Mouse (Mus musculus) liver, embryonic 13.5 days (tissue): ENCODE measurements around the gene Vps13d. TPM values are rescaled to one million over a fixed set of nuclear protein-coding genes. Genes with fewer than 3 reads are reported as not detected.
A peak's percentile ranks its signal among the peaks of the same experiment; 100 is the strongest.

Experiments
- ATAC-seq: fragments of 200-750 bp; cut with Nextera tagmentation; 2 replicates; pipeline ENCODE4 v1.8.0; 2017; ENCODE audit warnings: low read depth, mild to moderate bottlenecking, moderate number of reproducible peaks, moderate library complexity
- DNase-seq: peaks from one replicate; pipeline ENCODE4 v3.0.0; 2022
- H3K27ac ChIP-seq: fragments of 300-500 bp; sonication (generic); 2 replicates; pipeline ENCODE4 v1.5.1; 2015; ENCODE audit warnings: moderate library complexity, mild to moderate bottlenecking, inconsistent platforms
- H3K27me3 ChIP-seq: fragments of 300-500 bp; sonication (generic); 2 replicates; pipeline ENCODE4 v1.6.1; 2015; ENCODE audit warnings: mild to moderate bottlenecking, inconsistent platforms
- H3K36me3 ChIP-seq: fragments of 300-500 bp; sonication (generic); 2 replicates; pipeline ENCODE4 v1.6.1; 2015; ENCODE audit warnings: mild to moderate bottlenecking, inconsistent platforms
- H3K4me1 ChIP-seq: fragments of 300-500 bp; sonication (generic); replicated peaks from 2 replicates; pipeline ENCODE4 v1.6.1; 2015; ENCODE audit warnings: inconsistent platforms
- H3K4me2 ChIP-seq: fragments of 300-500 bp; sonication (generic); 2 replicates; pipeline ENCODE4 v1.6.1; 2015; ENCODE audit warnings: inconsistent platforms, mild to moderate bottlenecking, moderate library complexity
- H3K4me3 ChIP-seq: fragments of 300-500 bp; sonication (generic); replicated peaks from 2 replicates; pipeline ENCODE4 v1.5.1; 2015; ENCODE audit warnings: mild to moderate bottlenecking, inconsistent platforms
- H3K9ac ChIP-seq: fragments of 300-500 bp; sonication (generic); 2 replicates; pipeline ENCODE4 v1.6.1; 2015; ENCODE audit warnings: mild to moderate bottlenecking, inconsistent platforms
- H3K9me3 ChIP-seq: fragments of 300-500 bp; sonication (generic); replicated peaks from 2 replicates; pipeline ENCODE4 v1.6.1; 2016; ENCODE audit warnings: inconsistent platforms
- WGBS: fragments of 180-500 bp; shearing (Covaris S2); methylation state at CpG from one replicate; pipeline ENCODE4 v1.1.7; 2015; ENCODE audit not compliant: insufficient replicate concordance; 5-methylcytosine and 5-hydroxymethylcytosine counted together
- polyA plus RNA-seq: library from polyadenylated mRNA; unstranded; fragments of >200 nt; fragmentation: Nextera tagmentation; extraction: Ambion mirVana; gene quantifications from 2 replicates; pipeline ENCODE4 v1.2.1, GENCODE M21; 2015

Vps13d gene
- polyA plus RNA-seq, 1 experiment from 2014 or later: 3.5 TPM

GRCm38 (mm10) chr4:145210564-145210963 is 15.8 kb upstream of the Vps13d start:
- H3K4me3 ChIP-seq: no peak overlapping the region
- no peak overlapping the region for H3K27ac ChIP-seq
- WGBS: 65% methylated on average over 5 of the region's 5 CpGs
- H3K9me3 ChIP-seq: no peaks in the 10 kb centered on the region
- no peak overlapping the region for H3K4me2 ChIP-seq
- no peaks in the 10 kb centered on the region for H3K27me3 ChIP-seq
- ATAC-seq: no peak
- H3K9ac ChIP-seq: no peak overlapping the region
- no peak for DNase-seq
- peaks cover 32% of the 10 kb centered on the region for H3K4me1 ChIP-seq
- H3K36me3 ChIP-seq: no peaks in the 10 kb centered on the region; the same call in 1 of the 2 replicates

DNA sequence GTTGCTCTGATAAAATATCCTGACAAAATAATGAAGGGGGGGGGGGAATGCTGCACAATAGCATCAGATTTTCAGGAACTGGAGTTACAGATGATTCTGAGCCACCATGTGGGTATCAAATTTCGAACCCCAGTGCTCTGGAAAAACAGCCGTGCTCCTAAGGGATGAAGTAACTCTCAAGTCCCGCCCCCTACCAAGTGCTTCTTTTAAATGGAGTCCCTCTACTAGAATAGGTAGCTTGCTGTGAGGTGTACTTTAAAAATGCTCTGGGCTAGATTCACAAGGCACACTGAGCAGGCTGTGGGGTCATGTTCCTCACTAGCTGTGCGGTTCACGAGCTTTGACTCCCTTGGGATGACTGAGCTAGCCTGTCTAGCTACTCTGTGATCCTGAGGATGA is 14.9 kb upstream of the Vps13d start:
- Histone ChIP-seq H3K27ac (no peak overlapping the region), H3K4me2 (no peak overlapping the region), H3K4me1 (peaks cover 34% of the 10 kb centered on the region), H3K9me3 (no peaks in the 10 kb centered on the region), H3K36me3 (no peaks in the 10 kb centered on the region), H3K4me3 (no peak overlapping the region), H3K27me3 (no peaks in the 10 kb centered on the region), H3K9ac (no peak overlapping the region)
- WGBS: 57% methylated on average over 5 of the region's 5 CpGs
- ATAC-seq (no peak), DNase-seq (no peak)

DNA sequence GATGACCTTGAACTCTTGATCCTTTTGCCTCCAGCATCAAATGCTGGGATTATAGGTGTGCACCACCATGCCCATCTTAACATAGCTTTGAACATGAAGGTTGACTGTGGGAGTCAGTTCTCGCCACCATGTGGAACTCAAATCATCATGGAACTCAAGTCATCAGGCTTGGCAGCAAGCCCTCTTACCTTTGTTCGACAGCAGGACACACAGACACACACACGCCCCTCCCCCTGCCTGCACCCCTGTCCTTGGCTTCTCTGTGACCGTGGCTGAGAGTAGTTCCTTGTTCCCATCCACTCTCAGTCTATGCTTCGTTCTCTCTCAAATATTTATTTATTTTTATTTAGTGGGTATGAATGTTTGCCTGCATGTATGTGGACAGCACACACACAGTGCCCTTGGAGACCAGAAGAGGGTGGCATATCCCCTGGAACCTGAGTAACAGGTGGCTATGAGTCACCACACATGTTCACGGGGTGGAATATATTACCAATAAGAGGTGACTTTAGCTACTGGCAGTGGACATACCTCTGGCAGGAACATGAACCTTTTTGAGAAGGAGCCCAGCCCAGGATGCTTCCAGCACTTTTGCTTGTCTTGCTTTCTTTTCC is 14.4 kb upstream of the Vps13d start:
- H3K27me3 ChIP-seq: no peaks in the 10 kb centered on the region
- WGBS: 39% methylated on average over 6 of the region's 6 CpGs
- H3K27ac ChIP-seq: no peak overlapping the region
- ATAC-seq (no peak), DNase-seq (no peak)
- H3K4me1 ChIP-seq: peaks cover 33% of the 10 kb centered on the region
- no peaks in the 10 kb centered on the region for H3K9me3 ChIP-seq
- no peak overlapping the region for H3K9ac ChIP-seq
- no peaks in the 10 kb centered on the region for H3K36me3 ChIP-seq
- no peak overlapping the region for H3K4me2 ChIP-seq
- H3K4me3 ChIP-seq: no peak overlapping the region

DNA sequence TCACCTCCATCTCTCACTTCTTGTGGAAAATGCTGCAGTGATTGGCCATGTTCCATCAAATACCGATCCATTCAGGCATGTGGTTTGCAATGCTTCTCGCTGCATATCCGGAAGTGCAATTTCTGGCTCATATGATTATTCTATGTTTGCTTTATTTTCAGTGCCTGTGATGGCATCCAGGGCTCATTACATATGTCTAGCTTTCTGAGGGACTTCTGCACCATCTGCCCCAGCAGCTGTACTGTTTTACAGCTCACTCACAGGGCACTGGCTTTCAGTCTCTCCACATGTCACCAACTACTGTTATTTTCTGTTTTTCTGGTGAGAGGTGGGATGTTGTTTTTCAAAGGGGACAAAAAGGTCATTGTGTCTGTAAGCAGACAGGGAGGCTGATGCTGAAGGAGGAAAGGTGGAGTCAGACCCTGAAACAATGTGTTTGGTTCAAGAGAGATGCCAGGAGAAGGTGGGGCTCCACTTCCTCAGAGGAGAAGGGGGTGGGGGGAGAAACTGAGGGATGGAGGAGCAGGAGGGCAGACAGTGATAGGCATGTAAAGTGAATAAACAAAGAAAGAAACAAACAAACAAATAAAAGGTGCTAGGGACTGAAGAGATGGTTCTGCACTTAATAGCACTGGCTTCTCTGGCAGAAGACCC is 13.0 kb upstream of the Vps13d start:
- WGBS: 85% methylated on average over 3 of the region's 3 CpGs
- Histone ChIP-seq H3K27ac (no peak overlapping the region), H3K9ac (no peak overlapping the region), H3K27me3 (no peaks in the 10 kb centered on the region), H3K4me2 (no peak overlapping the region), H3K4me1 (peaks cover 35% of the 10 kb centered on the region), H3K9me3 (no peaks in the 10 kb centered on the region), H3K4me3 (no peak overlapping the region), H3K36me3 (no peaks in the 10 kb centered on the region)
- ATAC-seq (no peak), DNase-seq (no peak)

DNA sequence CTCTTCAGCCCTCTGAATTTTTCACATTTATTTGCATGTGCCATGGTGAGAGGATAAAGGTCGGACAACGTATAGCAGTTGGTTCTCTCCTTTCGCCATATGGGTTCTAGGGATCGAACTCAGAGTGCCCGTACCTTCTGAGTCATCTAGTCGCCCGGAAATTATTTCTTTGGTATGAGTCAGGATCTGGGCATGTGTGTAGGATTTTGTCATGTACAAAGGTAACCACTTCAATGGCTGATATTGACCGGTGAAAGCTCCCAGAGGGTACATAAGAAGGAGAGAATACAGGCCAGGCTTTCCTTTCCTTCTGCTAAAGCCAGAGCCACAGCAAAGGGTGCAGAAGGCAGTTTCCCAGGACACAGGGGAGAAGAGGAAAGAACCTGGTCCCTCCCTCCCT is 10.0 kb upstream of the Vps13d start:
- no peak for DNase-seq
- no peaks in the 10 kb centered on the region for H3K9me3 ChIP-seq
- H3K4me2 ChIP-seq: no peak overlapping the region
- no peaks in the 10 kb centered on the region for H3K36me3 ChIP-seq
- no peak overlapping the region for H3K9ac ChIP-seq
- H3K27me3 ChIP-seq: no peaks in the 10 kb centered on the region
- WGBS: 79% methylated on average over 8 of the region's 8 CpGs
- no peak overlapping the region for H3K4me3 ChIP-seq
- ATAC-seq: no peak
- peaks cover 56% of the 10 kb centered on the region for H3K4me1 ChIP-seq
- no peak overlapping the region for H3K27ac ChIP-seq

- H3K27me3 ChIP-seq: no peaks in the 10 kb centered on the region
- H3K4me2 ChIP-seq: no peak overlapping the region
- no peak for ATAC-seq
- 29% methylated on average over 2 of the region's 2 CpGs for WGBS
- no peak overlapping the region for H3K27ac ChIP-seq
- H3K4me3 ChIP-seq: no peak overlapping the region
- H3K9ac ChIP-seq: no peak overlapping the region
- H3K36me3 ChIP-seq: no peaks in the 10 kb centered on the region
- H3K4me1 ChIP-seq: peaks cover 63% of the 10 kb centered on the region
- no peak for DNase-seq
- no peaks in the 10 kb centered on the region for H3K9me3 ChIP-seq
Measured at GRCm38 (mm10) chr4:145203305-145203704, 8.5 kb upstream of the Vps13d start.

- no peaks in the 10 kb centered on the region for H3K27me3 ChIP-seq
- DNase-seq: no peak
- H3K36me3 ChIP-seq: no peaks in the 10 kb centered on the region
- peak overlapping the region; percentile 95; the same call in 1 of the 2 replicates for H3K27ac ChIP-seq
- 58% methylated on average over 3 of the region's 3 CpGs for WGBS
- H3K4me2 ChIP-seq: no peak overlapping the region
- no peak overlapping the region for H3K9ac ChIP-seq
- no peaks in the 10 kb centered on the region for H3K9me3 ChIP-seq
- no peak for ATAC-seq
- H3K4me3 ChIP-seq: no peak overlapping the region
- peaks cover 63% of the 10 kb centered on the region for H3K4me1 ChIP-seq
Measured at GRCm38 (mm10) chr4:145201424-145201823, 6.6 kb upstream of the Vps13d start.

GRCm38 (mm10) chr4:145199982-145200699 is 5.3 kb upstream of the Vps13d start:
- Histone ChIP-seq H3K4me2 (peak overlapping the region; percentile 52), H3K27me3 (no peaks in the 10 kb centered on the region), H3K4me3 (peak overlapping the region; percentile 11), H3K27ac (peak overlapping the region; percentile 95), H3K9me3 (no peaks in the 10 kb centered on the region), H3K36me3 (no peaks in the 10 kb centered on the region), H3K9ac (peak overlapping the region; percentile 64), H3K4me1 (peaks cover 67% of the 10 kb centered on the region)
- ATAC-seq (peak; percentile 93), DNase-seq (peak; percentile 75)
- 4% methylated on average over 11 of the region's 11 CpGs for WGBS

GRCm38 (mm10) chr4:145196586-145196985 is 1.8 kb upstream of the Vps13d start:
- H3K9ac ChIP-seq: no peak overlapping the region; the same call in 1 of the 2 replicates
- peak overlapping the region; percentile 15 for H3K27ac ChIP-seq
- H3K4me1 ChIP-seq: peaks cover 86% of the 10 kb centered on the region

DNA sequence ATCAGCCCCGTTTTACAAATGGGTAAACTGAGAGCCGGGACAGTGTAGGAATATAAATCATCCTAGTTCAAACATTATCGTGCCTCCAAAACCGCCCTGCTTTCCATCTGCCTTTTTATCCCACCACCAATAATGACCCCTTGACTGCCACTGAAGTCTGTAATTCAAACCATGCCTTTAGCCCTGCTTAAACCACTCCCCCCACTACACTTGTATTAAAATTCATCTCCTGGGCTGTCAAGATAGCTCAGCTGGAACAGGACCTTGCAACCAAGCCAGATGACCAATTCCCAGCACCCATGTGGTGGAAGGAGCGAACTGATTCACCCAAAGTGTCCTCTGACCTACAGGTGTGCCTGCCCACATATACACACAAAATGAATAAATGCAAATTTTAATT is 367 bp upstream of the Vps13d start:
- H3K4me1 ChIP-seq: peaks cover 73% of the 10 kb centered on the region
- H3K9ac ChIP-seq: no peak overlapping the region; the same call in 1 of the 2 replicates
- H3K36me3 ChIP-seq: peaks cover 10% of the 10 kb centered on the region; the same call in 1 of the 2 replicates
- no peaks in the 10 kb centered on the region for H3K27me3 ChIP-seq
- peak overlapping the region; percentile 91; the same call in 1 of the 2 replicates for H3K4me2 ChIP-seq
- peak overlapping the region; percentile 99 for H3K4me3 ChIP-seq
- H3K27ac ChIP-seq: no peak overlapping the region; the same call in 1 of the 2 replicates
- ATAC-seq (no peak), DNase-seq (no peak)
- 18% methylated on average over 5 of the region's 5 CpGs for WGBS
- H3K9me3 ChIP-seq: no peaks in the 10 kb centered on the region

More at GRCm38 (mm10) chr4:145196586-145196985, 1.8 kb upstream of the Vps13d start:
- Histone ChIP-seq H3K9me3 (no peaks in the 10 kb centered on the region), H3K4me2 (no peak overlapping the region), H3K4me3 (no peak overlapping the region), H3K27me3 (no peaks in the 10 kb centered on the region), H3K36me3 (no peaks in the 10 kb centered on the region)
- DNase-seq (no peak), ATAC-seq (no peak)
- 64% methylated on average over 4 of the region's 4 CpGs for WGBS

DNA sequence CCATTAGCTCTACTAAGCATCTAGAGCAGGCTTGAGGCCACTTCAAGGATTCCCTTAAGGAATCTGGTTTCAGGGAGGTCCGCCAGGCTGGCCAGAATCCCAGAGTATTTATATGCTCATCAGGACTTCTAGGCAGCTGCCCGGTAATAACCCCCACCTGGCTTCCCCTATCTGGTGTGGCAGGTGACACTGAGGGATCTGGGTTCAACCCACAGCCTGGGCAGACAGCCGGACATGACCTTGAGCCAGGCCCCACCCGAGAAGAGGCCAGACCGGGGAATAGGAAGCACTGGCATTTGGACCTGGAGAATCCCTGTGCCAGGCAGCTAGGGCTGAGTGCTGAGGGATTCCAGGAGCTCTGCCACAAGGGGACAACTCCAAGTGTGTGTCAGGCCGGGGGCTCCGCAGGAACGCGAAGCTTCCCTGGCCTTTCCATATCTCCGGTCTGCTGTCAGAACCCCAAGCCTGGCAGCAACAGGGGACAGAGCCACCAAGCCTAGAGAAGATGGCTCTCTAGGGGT is 754 bp downstream of the Vps13d start:
- H3K4me1 ChIP-seq: peaks cover 63% of the 10 kb centered on the region
- ATAC-seq (peak; percentile 50), DNase-seq (peak; percentile 29)
- peak overlapping the region; percentile 99 for H3K4me3 ChIP-seq
- H3K4me2 ChIP-seq: peak overlapping the region; percentile 91
- H3K27ac ChIP-seq: peak overlapping the region; percentile 87
- peaks cover 21% of the 10 kb centered on the region for H3K36me3 ChIP-seq
- H3K9me3 ChIP-seq: no peaks in the 10 kb centered on the region
- WGBS: 1% methylated on average over 10 of the region's 10 CpGs
- no peaks in the 10 kb centered on the region for H3K27me3 ChIP-seq
- peak overlapping the region; percentile 97 for H3K9ac ChIP-seq
